Mouse (Mus musculus) forebrain, embryonic 11.5 days (tissue): ENCODE measurements at regions not wholly inside any gene's neighbourhood (a gene's known extent, or its start where the extent isn't known, plus 50 kb on each side); places are given as distances from the start of the nearest gene placed in this dataset.

ENCODE experiments used
- ATAC-seq: fragments of 200-750 bp; cut with Nextera tagmentation; replicated peaks from 2 replicates; pipeline ENCODE4 v1.8.0; 2017; ENCODE audit warnings: moderate TSS enrichment; ENCODE audit not compliant: low FRiP score
- DNase-seq: peaks from one replicate; pipeline ENCODE4 v3.0.0-alpha.2; 2017; ENCODE audit warnings: low spot score
- H3K27ac ChIP-seq: fragments of 300-500 bp; sonication (generic); 2 replicates; pipeline ENCODE4 v1.5.1; 2014; ENCODE audit warnings: low read depth, low read length
- H3K27me3 ChIP-seq: fragments of 300-500 bp; sonication (generic); 2 replicates; pipeline ENCODE4 v1.6.1; 2014; ENCODE audit warnings: mild to moderate bottlenecking, low read length, mixed read lengths; ENCODE audit not compliant: control insufficient read depth, insufficient read depth
- H3K36me3 ChIP-seq: fragments of 300-500 bp; sonication (generic); 2 replicates; pipeline ENCODE4 v1.6.1; 2014; ENCODE audit warnings: mild to moderate bottlenecking, low read length, moderate library complexity, mixed read lengths; ENCODE audit not compliant: control insufficient read depth, insufficient read depth
- H3K4me1 ChIP-seq: fragments of 300-500 bp; sonication (generic); replicated peaks from 2 replicates; pipeline ENCODE4 v1.6.1; 2014; ENCODE audit warnings: low read length, mixed read lengths; ENCODE audit not compliant: control insufficient read depth, insufficient read depth
- H3K4me2 ChIP-seq: fragments of 300-500 bp; sonication (generic); 2 replicates; pipeline ENCODE4 v1.6.1; 2014; ENCODE audit warnings: low read depth, mild to moderate bottlenecking, low read length, moderate library complexity, mixed read lengths; ENCODE audit not compliant: severe bottlenecking
- H3K4me3 ChIP-seq: fragments of 300-500 bp; sonication (generic); 2 replicates; pipeline ENCODE4 v1.5.1; 2014; ENCODE audit warnings: low read depth, low read length
- H3K9ac ChIP-seq: fragments of 300-500 bp; sonication (generic); 2 replicates; pipeline ENCODE4 v1.6.1; 2014; ENCODE audit warnings: low read length
- H3K9me3 ChIP-seq: fragments of 300-500 bp; sonication (generic); 2 replicates; pipeline ENCODE4 v1.6.1; 2016; ENCODE audit warnings: low read length, mixed read lengths; ENCODE audit not compliant: control insufficient read depth
- WGBS: fragments of 180-500 bp; shearing (Covaris S2); extraction: QIAGEN DNeasy Blood & Tissue Kit; methylation state at CpG from one replicate; pipeline ENCODE4 v1.1.7; 2014; 5-methylcytosine and 5-hydroxymethylcytosine counted together

GRCm38 (mm10) chr11:6785471-6785870 lies 52.0 kb downstream of the Gm11983 start:
- H3K36me3 ChIP-seq: no peaks in the 10 kb centered on the region
- no peak for ATAC-seq
- no peaks in the 10 kb centered on the region for H3K4me1 ChIP-seq
- H3K27ac ChIP-seq: no peak overlapping the region
- no peaks in the 10 kb centered on the region for H3K27me3 ChIP-seq
- 89% methylated on average over 1 of the region's 1 CpGs for WGBS
- no peak overlapping the region for H3K4me3 ChIP-seq
- H3K9ac ChIP-seq: no peak overlapping the region
- no peak overlapping the region for H3K4me2 ChIP-seq
- no peak for DNase-seq
- no peaks in the 10 kb centered on the region for H3K9me3 ChIP-seq

GRCm38 (mm10) chr11:6782826-6783225 lies 54.6 kb downstream of the Gm11983 start:
- H3K9ac ChIP-seq: no peak overlapping the region
- H3K27ac ChIP-seq: no peak overlapping the region
- no peak overlapping the region for H3K4me3 ChIP-seq
- no peak overlapping the region for H3K4me2 ChIP-seq
- no peak for ATAC-seq
- WGBS: 92% methylated on average over 14 of the region's 14 CpGs
- no peaks in the 10 kb centered on the region for H3K36me3 ChIP-seq
- H3K9me3 ChIP-seq: no peaks in the 10 kb centered on the region
- H3K27me3 ChIP-seq: no peaks in the 10 kb centered on the region
- peaks cover 4% of the 10 kb centered on the region; the same call in 1 of the 2 replicates for H3K4me1 ChIP-seq
- no peak for DNase-seq

- Histone ChIP-seq H3K27ac (no peak overlapping the region), H3K36me3 (no peaks in the 10 kb centered on the region), H3K9ac (no peak overlapping the region), H3K4me1 (peaks cover 4% of the 10 kb centered on the region; the same call in 1 of the 2 replicates), H3K4me2 (no peak overlapping the region), H3K9me3 (no peaks in the 10 kb centered on the region), H3K4me3 (no peak overlapping the region), H3K27me3 (no peaks in the 10 kb centered on the region)
- DNase-seq (no peak), ATAC-seq (no peak)
- whole genome bisulfite sequencing: 84% methylated on average over 5 of the region's 5 CpGs
These were observed 57.7 kb downstream of the Gm11983 start for GRCm38 (mm10) chr11:6779752-6780151.

GRCm38 (mm10) chr11:6778596-6779360 lies 58.7 kb downstream of the Gm11983 start:
- no peak for DNase-seq
- H3K27me3 ChIP-seq: no peaks in the 10 kb centered on the region
- H3K9me3 ChIP-seq: no peaks in the 10 kb centered on the region
- no peaks in the 10 kb centered on the region for H3K36me3 ChIP-seq
- no peak overlapping the region for H3K4me3 ChIP-seq
- no peak for ATAC-seq
- H3K9ac ChIP-seq: no peak overlapping the region
- peaks cover 4% of the 10 kb centered on the region; the same call in 1 of the 2 replicates for H3K4me1 ChIP-seq
- WGBS: 35% methylated on average over 10 of the region's 10 CpGs
- H3K4me2 ChIP-seq: no peak overlapping the region
- H3K27ac ChIP-seq: no peak overlapping the region

GRCm38 (mm10) chr11:6777566-6777965 lies 59.9 kb downstream of the Gm11983 start:
- no peak overlapping the region for H3K9ac ChIP-seq
- no peak overlapping the region for H3K4me2 ChIP-seq
- ATAC-seq (no peak), DNase-seq (no peak)
- whole genome bisulfite sequencing: 78% methylated on average over 1 of the region's 1 CpGs
- no peaks in the 10 kb centered on the region for H3K9me3 ChIP-seq
- H3K27ac ChIP-seq: no peak overlapping the region
- H3K27me3 ChIP-seq: no peaks in the 10 kb centered on the region
- peaks cover 4% of the 10 kb centered on the region; the same call in 1 of the 2 replicates for H3K4me1 ChIP-seq
- no peak overlapping the region for H3K4me3 ChIP-seq
- no peaks in the 10 kb centered on the region for H3K36me3 ChIP-seq

GRCm38 (mm10) chr11:6774656-6775055 lies 62.8 kb downstream of the Gm11983 start:
- H3K27me3 ChIP-seq: no peaks in the 10 kb centered on the region
- no peak overlapping the region for H3K27ac ChIP-seq
- no peak for ATAC-seq
- no peak overlapping the region for H3K9ac ChIP-seq
- H3K36me3 ChIP-seq: no peaks in the 10 kb centered on the region
- peaks cover 4% of the 10 kb centered on the region; the same call in 1 of the 2 replicates for H3K4me1 ChIP-seq
- no peaks in the 10 kb centered on the region for H3K9me3 ChIP-seq
- H3K4me3 ChIP-seq: no peak overlapping the region
- H3K4me2 ChIP-seq: no peak overlapping the region
- WGBS: 81% methylated on average over 4 of the region's 4 CpGs
- no peak for DNase-seq

GRCm38 (mm10) chr11:6773951-6774350 lies 63.5 kb downstream of the Gm11983 start:
- Histone ChIP-seq H3K9me3 (no peaks in the 10 kb centered on the region), H3K27me3 (no peaks in the 10 kb centered on the region), H3K36me3 (no peaks in the 10 kb centered on the region), H3K9ac (no peak overlapping the region), H3K27ac (no peak overlapping the region), H3K4me2 (no peak overlapping the region), H3K4me1 (peaks cover 4% of the 10 kb centered on the region; the same call in 1 of the 2 replicates), H3K4me3 (no peak overlapping the region)
- DNase-seq (no peak), ATAC-seq (no peak)
- 88% methylated on average over 5 of the region's 5 CpGs for WGBS

GRCm38 (mm10) chr11:6773364-6773763 lies 64.1 kb downstream of the Gm11983 start:
- DNase-seq: no peak
- H3K4me2 ChIP-seq: no peak overlapping the region
- no peaks in the 10 kb centered on the region for H3K27me3 ChIP-seq
- H3K36me3 ChIP-seq: no peaks in the 10 kb centered on the region
- 20% methylated on average over 1 of the region's 1 CpGs for WGBS
- H3K4me1 ChIP-seq: no peaks in the 10 kb centered on the region; the same call in 1 of the 2 replicates
- ATAC-seq: no peak
- no peak overlapping the region for H3K27ac ChIP-seq
- H3K9me3 ChIP-seq: no peaks in the 10 kb centered on the region
- H3K9ac ChIP-seq: no peak overlapping the region
- H3K4me3 ChIP-seq: no peak overlapping the region

- H3K36me3 ChIP-seq: no peaks in the 10 kb centered on the region
- H3K27ac ChIP-seq: no peak overlapping the region
- H3K4me3 ChIP-seq: no peak overlapping the region
- ATAC-seq (no peak), DNase-seq (peak; percentile 41)
- 80% methylated on average over 7 of the region's 7 CpGs for WGBS
- H3K4me2 ChIP-seq: no peak overlapping the region
- H3K4me1 ChIP-seq: no peaks in the 10 kb centered on the region
- H3K27me3 ChIP-seq: no peaks in the 10 kb centered on the region
- no peaks in the 10 kb centered on the region for H3K9me3 ChIP-seq
- no peak overlapping the region for H3K9ac ChIP-seq
These were observed 68.1 kb downstream of the Gm11983 start for GRCm38 (mm10) chr11:6769437-6769765.
